Mouse (Mus musculus): ENCODE measurements around the gene Plekhd1. TPM values are rescaled to one million over a fixed set of nuclear protein-coding genes. Genes with fewer than 3 reads are reported as not detected.

Plekhd1 gene
- polyA plus RNA-seq, 2 experiments, result 0.14 to 0.19 TPM

GRCm38 (mm10) chr12:80695004-80695403 lies 2.6 kb downstream of the Plekhd1 start:
- Histone ChIP-seq H3K36me3 (replicated peaks; ENCODE audit: control insufficient read depth, insufficient read depth, low read depth) (no peaks in the 10 kb centered on the region), H3K9ac (replicated peaks) (no peak overlapping the region), H3K9me3 (ENCODE audit: control insufficient read depth, low read length) (no peaks in the 10 kb centered on the region), H3K4me1 (replicated peaks; ENCODE audit: control insufficient read depth in 2 of 2, insufficient read depth in 2 of 2, low read length in 1 of 2) (peaks cover 15 to 19% of the 10 kb centered on the region in 2 experiments), H3K27ac (no peak overlapping the region), H3K4me3 (ENCODE audit: insufficient read depth in 1 of 2, low read depth in 2 of 2, low read length in 2 of 2) (no peak overlapping the region), H3K27me3 (ENCODE audit: control insufficient read depth, insufficient read depth, low read length) (peaks cover 46% of the 10 kb centered on the region), H3K4me2 (ENCODE audit: low read depth) (no peak overlapping the region)
- 66% methylated on average over 3 of the region's 3 CpGs for WGBS (ENCODE audit: insufficient replicate concordance)
- no peak for DNase-seq (ENCODE audit: low read depth in 3 of 3, low spot score in 3 of 3)
- ATAC-seq (ENCODE audit: insufficient read depth), result no peak
- no peak for TF ChIP-seq CTCF (IDR thresholded peaks at IDR 0.05; ENCODE audit: low read depth)
- TF ChIP-seq EP300 (IDR thresholded peaks at IDR 0.05; ENCODE audit: low read depth), result no peak

GRCm38 (mm10) chr12:80698526-80699143 lies 6.2 kb downstream of the Plekhd1 start:
- Histone ChIP-seq H3K36me3 (replicated peaks; ENCODE audit: control insufficient read depth, insufficient read depth, low read depth) (no peaks in the 10 kb centered on the region), H3K4me3 (ENCODE audit: insufficient read depth in 1 of 2, low read depth in 2 of 2, low read length in 2 of 2) (no peak overlapping the region), H3K9me3 (ENCODE audit: control insufficient read depth, low read length) (no peaks in the 10 kb centered on the region), H3K27me3 (ENCODE audit: control insufficient read depth, insufficient read depth, low read length) (peaks cover 12% of the 10 kb centered on the region), H3K27ac (peak overlapping the region; percentile 47), H3K4me1 (replicated peaks; ENCODE audit: control insufficient read depth in 2 of 2, insufficient read depth in 2 of 2, low read length in 1 of 2) (peaks cover 15 to 19% of the 10 kb centered on the region in 2 experiments), H3K9ac (replicated peaks) (0 out of 2 replicates have a peak overlapping the region, but pooled peaks have one; percentile 5), H3K4me2 (ENCODE audit: low read depth) (peak overlapping the region; percentile 25; the same call in 1 of the 2 replicates)
- peak; percentile 85 for TF ChIP-seq EP300 (IDR thresholded peaks at IDR 0.05; ENCODE audit: low read depth)
- TF ChIP-seq CTCF (IDR thresholded peaks at IDR 0.05; ENCODE audit: low read depth), result peak; percentile 43; the same call in 1 of the 2 replicates
- 25% methylated on average over 5 of the region's 5 CpGs for WGBS (ENCODE audit: insufficient replicate concordance)
- DNase-seq (ENCODE audit: low read depth in 3 of 3, low spot score in 3 of 3), result peak; percentile 62 to 65 (median 63)
- ATAC-seq (ENCODE audit: insufficient read depth), result peak; percentile 98

GRCm38 (mm10) chr12:80699144-80699531 lies 6.7 kb downstream of the Plekhd1 start:
- Histone ChIP-seq H3K9ac (replicated peaks) (0 out of 2 replicates have a peak overlapping the region, but pooled peaks have one; percentile 5), H3K4me2 (ENCODE audit: low read depth) (peak overlapping the region; percentile 25; the same call in 1 of the 2 replicates)

GRCm38 (mm10) chr12:80701332-80701731 lies 8.9 kb downstream of the Plekhd1 start:
- Histone ChIP-seq H3K9ac (replicated peaks) (no peak overlapping the region), H3K27ac (no peak overlapping the region), H3K9me3 (ENCODE audit: control insufficient read depth, low read length) (no peaks in the 10 kb centered on the region), H3K4me1 (replicated peaks; ENCODE audit: control insufficient read depth in 2 of 2, insufficient read depth in 2 of 2, low read length in 1 of 2) (peaks cover 15 to 19% of the 10 kb centered on the region in 2 experiments), H3K27me3 (ENCODE audit: control insufficient read depth, insufficient read depth, low read length) (no peaks in the 10 kb centered on the region; the same call in 1 of the 2 replicates), H3K4me2 (ENCODE audit: low read depth) (no peak overlapping the region), H3K4me3 (ENCODE audit: insufficient read depth in 1 of 2, low read depth in 2 of 2, low read length in 2 of 2) (no peak overlapping the region), H3K36me3 (replicated peaks; ENCODE audit: control insufficient read depth, insufficient read depth, low read depth) (no peaks in the 10 kb centered on the region)
- ATAC-seq (ENCODE audit: insufficient read depth), result no peak
- TF ChIP-seq EP300 (IDR thresholded peaks at IDR 0.05; ENCODE audit: low read depth) (no peak), CTCF (IDR thresholded peaks at IDR 0.05; ENCODE audit: low read depth) (no peak)
- 64% methylated on average over 7 of the region's 7 CpGs for WGBS (ENCODE audit: insufficient replicate concordance)
- no peak for DNase-seq (ENCODE audit: low read depth in 3 of 3, low spot score in 3 of 3)

More at GRCm38 (mm10) chr12:80699144-80699531, 6.7 kb downstream of the Plekhd1 start:
- peaks cover 7% of the 10 kb centered on the region for H3K27me3 ChIP-seq (ENCODE audit: control insufficient read depth, insufficient read depth, low read length)
- 29% methylated on average over 2 of the region's 2 CpGs for WGBS (ENCODE audit: insufficient replicate concordance)
- H3K4me1 ChIP-seq (replicated peaks; ENCODE audit: control insufficient read depth in 2 of 2, insufficient read depth in 2 of 2, low read length in 1 of 2), result peaks cover 15 to 19% of the 10 kb centered on the region in 2 experiments
- TF ChIP-seq CTCF (IDR thresholded peaks at IDR 0.05; ENCODE audit: low read depth) (no peak), EP300 (IDR thresholded peaks at IDR 0.05; ENCODE audit: low read depth) (peak; percentile 48; the same call in 1 of the 2 replicates)
- H3K9me3 ChIP-seq (ENCODE audit: control insufficient read depth, low read length), result no peaks in the 10 kb centered on the region
- H3K36me3 ChIP-seq (replicated peaks; ENCODE audit: control insufficient read depth, insufficient read depth, low read depth), result no peaks in the 10 kb centered on the region
- ATAC-seq (ENCODE audit: insufficient read depth) (peak; percentile 87), DNase-seq (ENCODE audit: low read depth in 3 of 3, low spot score in 3 of 3) (peak; percentile 45 to 47 (median 46))
- H3K4me3 ChIP-seq (ENCODE audit: insufficient read depth in 1 of 2, low read depth in 2 of 2, low read length in 2 of 2), result no peak overlapping the region
- peak overlapping the region; percentile 47 for H3K27ac ChIP-seq

- DNase-seq (ENCODE audit: low read depth in 3 of 3, low spot score in 3 of 3) (no peak), ATAC-seq (ENCODE audit: insufficient read depth) (no peak)
- H3K9me3 ChIP-seq (ENCODE audit: control insufficient read depth, low read length), result no peaks in the 10 kb centered on the region
- no peak overlapping the region for H3K27ac ChIP-seq
- TF ChIP-seq CTCF (IDR thresholded peaks at IDR 0.05; ENCODE audit: low read depth) (no peak), EP300 (IDR thresholded peaks at IDR 0.05; ENCODE audit: low read depth) (no peak)
- no peak overlapping the region for H3K4me3 ChIP-seq (ENCODE audit: insufficient read depth in 1 of 2, low read depth in 2 of 2, low read length in 2 of 2)
- H3K4me1 ChIP-seq (replicated peaks; ENCODE audit: control insufficient read depth in 2 of 2, insufficient read depth in 2 of 2, low read length in 1 of 2), result no peaks in the 10 kb centered on the region
- no peak overlapping the region for H3K4me2 ChIP-seq (ENCODE audit: low read depth)
- H3K36me3 ChIP-seq (replicated peaks; ENCODE audit: control insufficient read depth, insufficient read depth, low read depth), result no peaks in the 10 kb centered on the region
- no peak overlapping the region for H3K9ac ChIP-seq (replicated peaks)
- H3K27me3 ChIP-seq (ENCODE audit: control insufficient read depth, insufficient read depth, low read length), result peaks cover 4% of the 10 kb centered on the region; the same call in 1 of the 2 replicates
- WGBS (ENCODE audit: insufficient replicate concordance), result 36% methylated on average over 11 of the region's 11 CpGs
Observed at GRCm38 (mm10) chr12:80706208-80706914, 14.0 kb downstream of the Plekhd1 start.

All from liver, embryonic 14.5 days (tissue).